Mouse (Mus musculus) hindbrain, embryonic 10.5 days (tissue): ENCODE results near the gene S1pr5. TPM values are rescaled to one million over a fixed set of nuclear protein-coding genes. Genes with fewer than 3 reads are reported as not detected.
A peak's percentile ranks its signal among the peaks of the same experiment; 100 is the strongest.
"Not testable (repeated sequence)": the region's sequence is repeated elsewhere in the genome, so short reads cannot be mapped to it uniquely, and the experiment has no call there.

Experiments used
- DNase-seq: peaks from one replicate; pipeline ENCODE4 v3.0.0-alpha.2; 2017; ENCODE audit warnings: low spot score
- H3K27ac ChIP-seq: fragments of 300-500 bp; sonication (generic); 2 replicates; pipeline ENCODE4 v1.5.1; 2016; ENCODE audit warnings: mild to moderate bottlenecking, moderate library complexity
- H3K27me3 ChIP-seq: fragments of 300-500 bp; sonication (generic); 2 replicates; pipeline ENCODE4 v1.6.1; 2016; ENCODE audit warnings: mild to moderate bottlenecking; ENCODE audit not compliant: poor library complexity, insufficient read depth, severe bottlenecking
- H3K36me3 ChIP-seq: fragments of 300-500 bp; sonication (generic); 2 replicates; pipeline ENCODE4 v1.6.1; 2016; ENCODE audit warnings: mild to moderate bottlenecking, moderate library complexity
- H3K4me1 ChIP-seq: fragments of 300-500 bp; sonication (generic); replicated peaks from 2 replicates; pipeline ENCODE4 v1.6.1; 2016; ENCODE audit warnings: mild to moderate bottlenecking
- H3K4me3 ChIP-seq: fragments of 300-500 bp; sonication (generic); 2 replicates; pipeline ENCODE4 v1.5.1; 2016; ENCODE audit warnings: mild to moderate bottlenecking, moderate library complexity
- H3K9me3 ChIP-seq: fragments of 300-500 bp; sonication (generic); 2 replicates; pipeline ENCODE4 v1.6.1; 2016; ENCODE audit warnings: mild to moderate bottlenecking, moderate library complexity
- WGBS: fragments of 180-500 bp; shearing (Covaris S2); methylation state at CpG from one replicate; pipeline ENCODE4 v1.1.7; 2016; 5-methylcytosine and 5-hydroxymethylcytosine counted together
- polyA plus RNA-seq: library from polyadenylated mRNA; unstranded; fragments of >200 nt; fragmentation: Nextera tagmentation; extraction: Ambion mirVana; gene quantifications from 2 replicates; pipeline ENCODE4 v1.2.1, GENCODE M21; 2016

S1pr5 gene
- polyA plus RNA-seq, 1 experiment from 2014 or later = 0.35 TPM

DNA sequence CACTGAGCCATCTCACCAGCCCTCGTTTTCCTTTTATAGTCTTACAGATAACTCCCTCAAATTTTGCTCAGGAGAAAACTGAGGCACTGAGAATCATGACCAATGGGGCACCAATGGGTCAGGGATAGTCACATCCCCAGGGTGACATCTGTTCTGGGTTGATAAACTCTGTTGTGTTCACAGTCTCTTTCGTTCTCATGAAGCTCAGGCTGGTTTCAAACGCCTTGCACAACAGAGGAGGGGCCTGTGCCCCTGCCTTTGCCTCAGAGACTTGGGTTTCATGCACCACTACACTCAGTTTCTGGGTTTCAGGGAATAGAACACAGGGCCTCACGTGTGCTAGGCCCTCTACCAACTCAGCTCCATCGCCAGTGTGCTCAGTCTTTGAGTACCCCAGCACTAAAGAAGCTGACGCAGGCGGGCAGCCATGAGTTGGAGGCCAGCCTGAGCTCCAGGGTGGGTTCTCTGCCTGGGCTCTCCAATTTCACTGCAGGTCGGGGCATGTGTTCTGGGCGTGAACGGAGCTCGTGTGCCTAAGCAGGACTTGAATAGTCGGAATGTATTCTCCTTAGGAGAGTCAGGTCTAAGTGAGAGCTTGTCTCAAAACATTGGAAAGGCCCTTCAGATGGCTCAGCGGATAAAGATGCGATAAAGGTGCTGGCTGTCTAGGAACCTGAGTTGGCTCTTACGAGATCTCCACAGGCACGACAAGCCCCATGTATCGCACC is 16.2 kb upstream of the S1pr5 start:
- H3K27ac ChIP-seq = peak overlapping the region; percentile 94
- H3K4me3 ChIP-seq = peak overlapping the region; percentile 93
- peaks cover 30% of the 10 kb centered on the region for H3K36me3 ChIP-seq
- H3K4me1 ChIP-seq = peaks cover 23% of the 10 kb centered on the region
- 0 out of 2 replicates have a peak, but pooled peaks cover 6% of the 10 kb centered on the region for H3K27me3 ChIP-seq
- no peaks in the 10 kb centered on the region for H3K9me3 ChIP-seq
- WGBS = 20% methylated on average over 17 of the region's 17 CpGs
- no peak for DNase-seq

DNA sequence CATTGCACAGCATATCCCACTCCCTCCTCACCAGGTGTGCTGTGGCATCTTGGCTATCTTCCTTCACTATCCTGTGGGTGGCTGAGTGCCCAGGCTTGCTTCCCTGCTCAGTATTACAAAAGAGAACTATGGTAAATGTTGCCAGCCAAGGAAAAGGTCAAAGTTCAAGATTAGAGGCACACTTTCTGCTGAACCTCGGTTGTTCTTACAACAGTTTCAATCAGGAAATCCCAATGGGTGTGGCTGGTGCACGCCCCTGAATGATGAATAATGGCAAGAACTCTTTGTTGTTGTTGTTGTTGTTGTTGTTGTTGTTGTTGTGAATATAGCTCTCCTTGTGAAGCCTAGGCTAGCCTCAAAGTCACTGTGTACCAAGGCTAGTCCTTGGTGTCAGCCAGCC is 13.6 kb upstream of the S1pr5 start:
- 63% methylated on average over 2 of the region's 2 CpGs for WGBS

DNA sequence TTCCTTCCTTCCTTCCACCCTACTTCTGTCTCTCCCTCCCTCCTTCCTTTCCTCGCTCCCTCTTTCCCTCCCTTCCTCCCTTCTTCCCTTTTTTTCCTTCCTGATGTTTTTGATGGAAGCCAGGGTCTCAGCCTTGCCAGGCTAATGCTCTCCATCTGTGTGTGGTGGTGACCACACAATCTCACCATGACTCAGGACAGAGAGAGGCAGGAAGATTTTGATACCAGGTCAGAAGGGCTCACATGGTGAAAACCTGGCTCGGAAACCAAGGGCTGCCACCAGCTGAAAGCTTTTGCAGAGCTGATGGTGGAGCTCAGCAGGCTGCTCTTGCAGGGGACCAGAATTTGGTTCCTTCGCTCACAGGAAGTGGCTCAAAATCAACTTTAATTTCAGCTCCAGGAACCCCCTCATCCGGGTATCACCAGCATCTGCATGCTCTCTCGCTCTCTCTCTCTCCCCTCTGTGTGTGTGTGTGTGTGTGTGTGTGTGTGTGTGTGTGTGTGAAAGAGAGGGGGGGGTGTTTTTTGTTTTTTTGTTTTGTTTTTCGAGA is 12.3 kb upstream of the S1pr5 start:
- no peak for DNase-seq
- no peak overlapping the region for H3K4me3 ChIP-seq
- no peak overlapping the region for H3K27ac ChIP-seq
- H3K27me3 ChIP-seq = peaks cover 6% of the 10 kb centered on the region; the same call in 1 of the 2 replicates
- no peaks in the 10 kb centered on the region for H3K9me3 ChIP-seq
- H3K4me1 ChIP-seq = peaks cover 9% of the 10 kb centered on the region
- no peaks in the 10 kb centered on the region for H3K36me3 ChIP-seq
- WGBS = 79% methylated on average over 6 of the region's 6 CpGs

More for the DNA sequence above, 13.6 kb upstream of the S1pr5 start:
- no peak for DNase-seq
- H3K27ac ChIP-seq = no peak overlapping the region
- peaks cover 4% of the 10 kb centered on the region for H3K36me3 ChIP-seq
- peaks cover 6% of the 10 kb centered on the region; the same call in 1 of the 2 replicates for H3K27me3 ChIP-seq
- H3K9me3 ChIP-seq = no peaks in the 10 kb centered on the region
- H3K4me1 ChIP-seq = peaks cover 21% of the 10 kb centered on the region
- no peak overlapping the region for H3K4me3 ChIP-seq

DNA sequence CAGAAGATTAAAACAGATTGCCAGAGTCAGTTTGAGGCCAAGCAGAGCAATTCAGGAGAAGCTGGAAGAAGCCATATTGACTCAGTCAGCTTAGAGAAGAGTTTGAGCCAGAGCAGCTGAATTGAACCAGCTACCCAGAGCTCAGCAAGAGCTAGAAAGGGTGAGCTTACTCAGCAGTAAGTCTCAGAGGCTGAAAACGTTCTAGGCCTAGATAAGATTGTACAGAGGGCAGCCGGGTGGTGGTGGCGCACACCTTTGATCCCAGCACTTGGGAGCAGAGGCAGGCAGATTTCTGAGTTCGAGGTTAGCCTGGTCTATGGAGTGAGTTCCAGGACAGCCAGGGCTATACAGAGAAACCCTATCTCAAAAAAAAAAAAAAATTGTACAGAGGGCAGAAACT is 8.1 kb upstream of the S1pr5 start:
- not testable (repeated sequence) for DNase-seq, H3K27ac ChIP-seq, H3K4me1 ChIP-seq, H3K4me3 ChIP-seq, H3K36me3 ChIP-seq, H3K9me3 ChIP-seq
- H3K27me3 ChIP-seq = peaks cover 21% of the 10 kb centered on the region
- WGBS = 77% methylated on average over 4 of the region's 4 CpGs

DNA sequence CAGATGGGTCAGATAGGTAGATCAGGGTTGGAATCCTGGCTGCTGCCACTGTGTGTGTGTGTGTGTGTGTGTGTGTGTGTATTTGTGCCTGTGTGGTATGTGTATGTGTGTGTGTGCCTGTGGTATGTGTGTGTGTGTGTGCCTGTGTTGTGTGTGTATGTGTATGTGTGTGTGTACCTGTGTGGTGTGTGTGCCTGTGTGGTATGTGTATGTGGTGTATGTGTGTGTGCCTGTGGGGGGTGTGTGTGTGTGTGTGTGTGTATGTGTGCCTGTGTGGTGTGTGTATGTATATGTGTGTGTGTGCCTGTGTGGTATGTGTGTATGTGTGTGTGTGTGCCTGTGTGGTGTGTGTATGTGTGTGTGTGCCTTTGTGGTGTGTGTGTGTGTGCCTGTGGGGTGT is 6.4 kb upstream of the S1pr5 start:
- Histone ChIP-seq H3K36me3 (no peaks in the 10 kb centered on the region), H3K27ac (no peak overlapping the region), H3K4me3 (no peak overlapping the region), H3K27me3 (peaks cover 32% of the 10 kb centered on the region), H3K4me1 (peaks cover 8% of the 10 kb centered on the region; the same call in 1 of the 2 replicates), H3K9me3 (no peaks in the 10 kb centered on the region)
- DNase-seq = no peak

DNA sequence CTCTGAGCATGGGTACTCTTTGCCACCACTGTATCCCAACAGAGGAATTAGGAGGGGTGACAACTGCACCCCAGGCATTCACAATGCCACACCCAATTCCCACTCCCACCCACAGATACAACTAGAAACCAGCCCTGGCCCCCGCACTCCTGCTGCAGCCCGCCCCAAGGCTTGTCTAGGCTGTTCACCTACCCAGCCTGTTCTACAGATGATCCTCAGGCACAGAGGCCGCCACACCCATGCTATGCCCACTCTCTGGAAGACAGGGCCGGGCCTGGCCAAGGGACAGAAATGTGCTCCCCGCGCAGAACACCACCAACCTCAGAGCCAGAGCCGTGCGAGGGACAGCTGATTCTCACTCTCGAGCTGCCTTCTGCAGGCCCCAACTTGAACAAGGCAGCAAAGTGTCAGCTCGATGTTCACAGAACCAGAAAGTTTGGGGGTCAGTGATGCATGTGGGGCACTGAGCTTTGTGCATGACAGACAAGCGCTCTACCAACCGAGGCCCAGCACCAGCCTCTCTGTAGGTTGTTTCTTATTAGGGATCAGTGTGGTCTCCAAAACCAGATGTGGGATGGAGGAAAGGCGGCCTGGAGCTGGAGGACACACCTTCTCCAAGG is 3.0 kb upstream of the S1pr5 start:
- Histone ChIP-seq H3K36me3 (no peaks in the 10 kb centered on the region), H3K9me3 (no peaks in the 10 kb centered on the region), H3K4me1 (peaks cover 19% of the 10 kb centered on the region), H3K4me3 (no peak overlapping the region), H3K27ac (no peak overlapping the region), H3K27me3 (peaks cover 66% of the 10 kb centered on the region)
- WGBS = 58% methylated on average over 13 of the region's 13 CpGs
- DNase-seq = no peak

DNA sequence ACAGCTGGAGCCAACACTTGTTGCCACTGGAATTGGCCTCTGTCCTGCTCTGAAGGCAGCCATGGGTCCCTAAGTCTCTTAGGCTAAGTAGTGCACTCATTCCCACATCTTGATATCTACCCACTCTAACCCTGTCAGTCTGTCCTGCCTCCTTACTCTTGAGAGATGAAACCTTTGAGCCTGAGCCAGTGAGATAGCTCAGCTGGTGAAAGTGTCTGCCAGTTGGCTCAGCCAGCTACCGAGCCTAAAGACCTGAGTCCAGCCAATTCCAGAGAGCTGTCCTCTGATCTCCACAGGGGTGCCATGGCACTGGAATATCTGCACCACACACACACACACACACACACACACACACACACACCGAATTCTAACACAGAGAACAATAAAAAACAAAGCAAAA is 2.3 kb upstream of the S1pr5 start:
- Histone ChIP-seq H3K4me3 (no peak overlapping the region), H3K4me1 (peaks cover 19% of the 10 kb centered on the region), H3K27me3 (peaks cover 73% of the 10 kb centered on the region), H3K27ac (no peak overlapping the region), H3K9me3 (no peaks in the 10 kb centered on the region), H3K36me3 (no peaks in the 10 kb centered on the region)
- no peak for DNase-seq
- WGBS = 67% methylated on average over 2 of the region's 2 CpGs

DNA sequence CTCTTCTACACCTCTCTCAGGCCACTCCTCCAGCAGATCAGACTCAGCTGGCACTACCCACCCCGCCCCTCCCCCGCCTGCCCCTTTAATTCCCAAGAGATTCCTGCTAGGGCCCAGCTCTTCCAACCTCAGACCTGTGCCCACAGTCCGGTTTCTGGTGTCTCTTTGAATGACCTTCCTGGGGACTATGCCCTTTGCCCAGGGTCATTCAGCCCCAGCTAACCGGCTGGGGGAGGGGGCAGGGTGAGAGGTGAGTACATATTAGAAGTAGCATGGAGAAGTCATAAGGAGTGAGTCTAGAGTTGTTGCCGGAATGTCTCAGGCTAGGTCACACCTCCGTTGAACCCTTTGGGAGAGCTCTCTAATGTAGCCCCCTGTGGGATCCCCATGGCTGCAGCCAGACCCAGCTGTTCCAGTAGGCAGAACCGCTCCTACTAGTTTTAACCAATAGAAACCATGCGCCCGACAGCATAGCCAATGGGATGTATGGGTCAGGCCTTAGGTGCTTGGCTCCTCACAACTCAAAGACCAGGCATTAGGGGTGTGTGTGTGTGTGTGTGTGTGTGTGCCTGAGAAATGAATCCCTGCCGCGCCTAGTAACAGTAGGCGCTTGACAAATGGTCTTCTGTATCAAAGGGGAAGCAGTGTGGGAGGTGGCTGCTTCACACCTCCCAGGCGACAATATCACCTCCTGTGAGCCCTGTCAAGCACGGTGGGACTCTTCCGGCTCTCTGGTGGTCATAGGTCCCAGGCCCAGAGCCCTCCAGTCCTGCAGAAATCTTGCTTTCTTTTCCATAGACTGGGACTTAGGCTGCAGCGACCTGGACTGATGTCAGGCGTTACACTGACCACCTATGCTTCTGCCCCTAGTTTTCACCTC is 1.6 kb upstream of the S1pr5 start:
- Histone ChIP-seq H3K4me3 (no peak overlapping the region), H3K27me3 (peaks cover 80% of the 10 kb centered on the region), H3K27ac (no peak overlapping the region), H3K4me1 (peaks cover 23% of the 10 kb centered on the region), H3K36me3 (no peaks in the 10 kb centered on the region), H3K9me3 (no peaks in the 10 kb centered on the region)
- 34% methylated on average over 17 of the region's 17 CpGs for WGBS
- no peak for DNase-seq

DNA sequence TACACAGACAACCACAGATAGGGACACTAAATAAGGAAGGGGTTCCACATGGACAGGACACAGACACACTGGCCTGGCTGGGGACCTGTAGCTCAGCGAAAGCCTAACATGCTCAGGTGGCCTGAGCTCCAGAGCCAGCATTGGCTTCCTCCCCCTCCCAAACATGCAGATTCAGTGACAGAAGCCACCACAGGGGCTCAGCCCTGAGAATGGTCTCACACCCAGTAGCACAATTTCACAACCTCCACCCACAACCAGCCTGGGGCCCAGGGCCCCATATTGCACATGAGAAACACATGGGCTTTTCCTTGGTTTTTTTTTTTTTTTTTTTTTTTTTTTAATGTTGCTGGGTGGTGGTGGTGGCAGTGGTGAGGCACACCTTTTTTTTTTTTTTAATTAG is 1.9 kb downstream of the S1pr5 start:
- Histone ChIP-seq H3K27me3 (peaks cover 100% of the 10 kb centered on the region), H3K9me3 (0 out of 2 replicates have a peak, but pooled peaks cover 5% of the 10 kb centered on the region), H3K4me1 (peaks cover 39% of the 10 kb centered on the region), H3K36me3 (no peaks in the 10 kb centered on the region), H3K4me3 (no peak overlapping the region), H3K27ac (no peak overlapping the region)
- DNase-seq = no peak
- 42% methylated on average over 1 of the region's 1 CpGs for WGBS

DNA sequence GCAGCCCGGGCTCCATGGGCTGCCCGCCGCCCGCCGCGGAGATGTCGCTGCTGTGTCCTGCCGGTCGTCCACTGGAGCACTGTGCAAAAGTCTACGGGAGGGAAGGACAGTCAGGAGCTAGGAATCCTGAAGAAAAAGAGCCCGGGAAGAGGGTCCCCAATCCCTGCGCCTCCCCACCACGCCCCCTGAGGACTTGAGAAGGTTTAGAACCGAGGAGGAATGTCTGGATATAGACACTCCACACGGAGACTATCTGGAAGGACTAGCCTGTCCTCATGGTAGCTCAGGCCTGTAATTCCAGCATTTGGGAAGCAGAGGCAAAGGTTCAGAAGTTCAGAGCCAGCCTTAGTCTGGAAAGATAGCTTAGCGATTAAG is 3.1 kb downstream of the S1pr5 start:
- H3K36me3 ChIP-seq = no peaks in the 10 kb centered on the region
- no peak for DNase-seq
- H3K27me3 ChIP-seq = peaks cover 98% of the 10 kb centered on the region
- H3K4me3 ChIP-seq = peak overlapping the region; percentile 57
- peaks cover 36% of the 10 kb centered on the region for H3K4me1 ChIP-seq
- 0 out of 2 replicates have a peak, but pooled peaks cover 5% of the 10 kb centered on the region for H3K9me3 ChIP-seq
- peak overlapping the region; percentile 17 for H3K27ac ChIP-seq
- 3% methylated on average over 16 of the region's 16 CpGs for WGBS

DNA sequence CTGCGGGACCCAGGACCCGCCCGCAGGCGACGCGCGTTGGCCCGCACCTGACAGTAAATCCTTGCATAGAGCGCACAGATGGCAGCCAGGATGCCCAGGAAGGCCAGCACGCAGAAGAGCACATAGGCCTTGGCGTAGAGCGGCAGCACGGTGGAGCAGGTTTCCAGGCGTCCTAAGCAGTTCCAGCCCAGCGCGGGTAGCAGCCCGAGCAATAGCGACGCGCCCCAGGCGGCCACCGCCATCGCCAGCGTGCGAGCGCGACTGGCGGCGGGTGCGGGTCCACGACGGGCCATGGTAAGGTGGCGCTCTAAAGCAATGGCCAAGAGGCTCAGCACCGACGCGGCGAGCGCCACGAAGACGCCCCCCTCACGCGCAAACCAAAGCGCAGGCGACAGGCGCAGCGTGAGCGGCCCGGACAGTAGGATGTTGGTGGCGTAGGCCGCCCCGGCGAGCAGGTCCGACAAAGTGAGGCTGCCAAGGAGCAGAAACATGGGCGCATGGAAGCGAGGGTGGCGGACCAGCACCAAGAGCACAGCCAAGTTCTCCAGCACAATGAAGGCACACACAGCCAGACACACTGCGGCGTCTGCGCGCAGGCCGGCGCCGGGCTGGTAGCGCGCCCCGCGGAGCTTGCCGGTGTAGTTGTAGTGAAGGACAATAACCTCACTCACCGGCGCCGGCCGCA is 3.7 kb downstream of the S1pr5 start:
- Histone ChIP-seq H3K27me3 (peaks cover 98% of the 10 kb centered on the region), H3K36me3 (no peaks in the 10 kb centered on the region), H3K27ac (peak overlapping the region; percentile 17), H3K4me1 (peaks cover 32% of the 10 kb centered on the region), H3K9me3 (0 out of 2 replicates have a peak, but pooled peaks cover 5% of the 10 kb centered on the region), H3K4me3 (peak overlapping the region; percentile 57)
- DNase-seq = peak; percentile 56
- WGBS = under 1% methylated on average over 72 of the region's 72 CpGs

DNA sequence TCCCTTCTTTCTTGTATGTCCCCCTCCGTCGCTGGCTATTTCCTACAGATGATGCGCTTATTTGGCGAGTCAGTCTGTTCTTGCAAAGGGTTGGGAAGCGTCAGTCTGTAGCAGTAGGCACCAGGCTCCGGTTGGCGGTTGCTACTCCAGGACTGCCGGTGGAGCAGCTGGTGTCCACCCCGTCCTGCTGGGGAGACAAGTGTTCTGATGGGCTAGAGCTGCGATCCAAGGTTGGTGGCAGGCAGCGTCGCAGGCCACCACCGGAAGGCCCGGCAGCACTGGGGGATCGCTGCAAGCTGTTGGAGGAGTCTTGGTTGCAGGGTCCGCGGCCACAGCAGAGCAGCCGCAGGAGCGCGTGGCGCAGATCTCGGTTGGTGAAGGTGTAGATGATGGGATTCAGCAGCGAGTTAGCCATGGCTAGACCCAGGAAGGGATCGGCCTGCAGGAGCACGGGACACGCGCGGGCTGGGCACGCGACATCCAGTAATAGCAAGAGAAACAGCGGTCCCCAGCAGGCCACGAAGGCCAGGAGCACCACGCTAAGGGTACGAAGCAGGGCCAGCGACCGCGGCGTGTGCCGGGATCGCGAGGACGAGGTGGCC is 4.3 kb downstream of the S1pr5 start:
- Histone ChIP-seq H3K27ac (peak overlapping the region; percentile 17), H3K36me3 (no peaks in the 10 kb centered on the region), H3K4me1 (peaks cover 36% of the 10 kb centered on the region), H3K27me3 (peaks cover 93% of the 10 kb centered on the region), H3K4me3 (peak overlapping the region; percentile 57), H3K9me3 (0 out of 2 replicates have a peak, but pooled peaks cover 5% of the 10 kb centered on the region)
- DNase-seq = peak; percentile 40
- WGBS = 5% methylated on average over 42 of the region's 42 CpGs
